Mouse (Mus musculus): ENCODE measurements around the gene Acnat1. TPM values are rescaled to one million over a fixed set of nuclear protein-coding genes. Genes with fewer than 3 reads are reported as not detected.
A peak's percentile ranks its signal among the peaks of the same experiment; 100 is the strongest.
"Not testable (repeated sequence)": the region's sequence is repeated elsewhere in the genome, so short reads cannot be mapped to it uniquely, and the experiment has no call there.

Gene Acnat1
- polyA plus RNA-seq, 1 experiment from 2014 or later = not detected

DNA sequence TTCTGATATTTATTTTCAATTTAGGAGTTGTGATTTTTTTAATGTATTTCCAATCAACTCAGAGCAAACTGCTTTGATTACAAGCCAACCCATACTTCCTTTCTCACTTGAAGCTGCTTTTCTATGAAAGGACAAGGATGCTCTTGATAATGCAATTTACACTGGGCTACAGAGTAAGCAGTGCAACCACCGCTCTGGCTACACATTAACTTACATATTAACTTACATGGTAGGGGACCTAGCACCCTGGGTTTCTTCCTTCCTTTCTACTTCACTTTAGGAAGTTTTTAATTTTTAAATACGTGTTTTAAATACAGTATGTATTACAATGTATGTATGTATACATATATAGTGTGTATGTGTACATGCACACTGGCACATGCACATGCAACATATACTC, 35.5 kb upstream of the Acnat1 start:
- Histone ChIP-seq H3K9ac (ENCODE audit: low read length) (no peak overlapping the region), H3K4me2 (no peak overlapping the region), H3K36me3 (ENCODE audit: control insufficient read depth, insufficient read depth, low read length) (peaks cover 2% of the 10 kb centered on the region; the same call in 1 of the 2 replicates), H3K9me3 (ENCODE audit: control insufficient read depth, low read length) (no peaks in the 10 kb centered on the region), H3K27ac (ENCODE audit: low read depth, low read length) (no peak overlapping the region), H3K4me3 (ENCODE audit: low read depth, low read length) (no peak overlapping the region), H3K4me1 (ENCODE audit: control insufficient read depth, insufficient read depth, low read length) (no peaks in the 10 kb centered on the region), H3K27me3 (ENCODE audit: control insufficient read depth, insufficient read depth, low read length) (no peaks in the 10 kb centered on the region)
- ATAC-seq (ENCODE audit: low FRiP score) = no peak
- DNase-seq (ENCODE audit: low spot score, missing footprints) = no peak
- WGBS = 91% methylated on average over 2 of the region's 2 CpGs

DNA sequence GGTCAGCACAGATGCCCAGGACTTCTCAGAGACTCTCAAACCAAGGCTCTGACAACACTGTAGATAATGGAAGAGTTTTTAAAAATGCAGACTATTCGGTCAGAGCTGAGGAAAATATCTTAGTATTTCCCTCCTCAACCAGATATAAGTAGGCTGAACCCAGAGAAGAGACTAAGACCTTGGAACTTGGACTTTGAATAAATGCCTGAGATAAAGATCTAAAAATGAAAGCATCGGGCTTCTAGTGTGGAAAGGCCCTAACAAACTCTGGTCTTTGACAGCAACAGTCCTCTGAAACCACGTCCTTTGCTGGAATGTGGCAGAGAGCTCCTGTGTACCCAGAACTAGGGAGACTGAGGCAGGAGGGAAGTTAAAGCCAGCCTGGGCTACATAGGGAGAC, 32.7 kb upstream of the Acnat1 start, which contains the start of gene Baat:
Gene Baat (minus strand): TSS at position 172 of the 400 bp plus-strand sequence.
- no peak within 1 kb of the TSS for H3K4me3 ChIP-seq (ENCODE audit: low read depth, low read length)
- ATAC-seq (ENCODE audit: low FRiP score) (no peak), DNase-seq (ENCODE audit: low spot score, missing footprints) (no peak)
- H3K27me3 ChIP-seq (ENCODE audit: control insufficient read depth, insufficient read depth, low read length) = no peaks in the 10 kb centered on the region
- no peak within 1 kb of the TSS for H3K4me2 ChIP-seq
- H3K9me3 ChIP-seq (ENCODE audit: control insufficient read depth, low read length) = no peaks in the 10 kb centered on the region
- no peak within 1 kb of the TSS for H3K9ac ChIP-seq (ENCODE audit: low read length)
- WGBS = 84% methylated on average over 3 of the region's 3 CpGs
- no peaks in the 10 kb centered on the region for H3K36me3 ChIP-seq (ENCODE audit: control insufficient read depth, insufficient read depth, low read length)
- no peaks in the 10 kb centered on the region for H3K4me1 ChIP-seq (ENCODE audit: control insufficient read depth, insufficient read depth, low read length)
- H3K27ac ChIP-seq (ENCODE audit: low read depth, low read length) = no peak within 1 kb of the TSS

DNA sequence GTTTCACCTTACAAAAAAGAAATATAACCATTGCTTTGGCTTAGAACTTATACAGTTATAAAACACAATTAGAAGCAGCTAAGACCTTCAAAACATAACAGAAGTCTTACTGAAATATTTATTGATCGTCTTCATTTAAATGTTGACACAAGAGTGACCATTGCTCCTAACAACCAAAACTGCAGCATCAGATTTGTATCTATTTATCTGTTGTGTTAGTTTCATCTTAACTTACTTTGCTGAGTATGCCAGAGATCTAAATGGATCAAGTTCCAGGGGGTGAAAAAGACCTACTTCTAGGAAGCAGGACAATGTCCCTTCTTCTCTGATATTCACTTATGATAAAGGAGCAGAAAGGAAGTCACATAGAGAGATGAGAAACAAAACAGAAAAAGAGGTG, 29.9 kb upstream of the Acnat1 start:
- 89% methylated on average over 1 of the region's 1 CpGs for WGBS
- Histone ChIP-seq H3K4me1 (ENCODE audit: control insufficient read depth, insufficient read depth, low read length) (no peaks in the 10 kb centered on the region), H3K4me2 (no peak overlapping the region), H3K36me3 (ENCODE audit: control insufficient read depth, insufficient read depth, low read length) (no peaks in the 10 kb centered on the region), H3K27me3 (ENCODE audit: control insufficient read depth, insufficient read depth, low read length) (no peaks in the 10 kb centered on the region), H3K4me3 (ENCODE audit: low read depth, low read length) (no peak overlapping the region), H3K9ac (ENCODE audit: low read length) (no peak overlapping the region), H3K9me3 (ENCODE audit: control insufficient read depth, low read length) (no peaks in the 10 kb centered on the region), H3K27ac (ENCODE audit: low read depth, low read length) (no peak overlapping the region)
- DNase-seq (ENCODE audit: low spot score, missing footprints) = no peak
- ATAC-seq (ENCODE audit: low FRiP score) = no peak

DNA sequence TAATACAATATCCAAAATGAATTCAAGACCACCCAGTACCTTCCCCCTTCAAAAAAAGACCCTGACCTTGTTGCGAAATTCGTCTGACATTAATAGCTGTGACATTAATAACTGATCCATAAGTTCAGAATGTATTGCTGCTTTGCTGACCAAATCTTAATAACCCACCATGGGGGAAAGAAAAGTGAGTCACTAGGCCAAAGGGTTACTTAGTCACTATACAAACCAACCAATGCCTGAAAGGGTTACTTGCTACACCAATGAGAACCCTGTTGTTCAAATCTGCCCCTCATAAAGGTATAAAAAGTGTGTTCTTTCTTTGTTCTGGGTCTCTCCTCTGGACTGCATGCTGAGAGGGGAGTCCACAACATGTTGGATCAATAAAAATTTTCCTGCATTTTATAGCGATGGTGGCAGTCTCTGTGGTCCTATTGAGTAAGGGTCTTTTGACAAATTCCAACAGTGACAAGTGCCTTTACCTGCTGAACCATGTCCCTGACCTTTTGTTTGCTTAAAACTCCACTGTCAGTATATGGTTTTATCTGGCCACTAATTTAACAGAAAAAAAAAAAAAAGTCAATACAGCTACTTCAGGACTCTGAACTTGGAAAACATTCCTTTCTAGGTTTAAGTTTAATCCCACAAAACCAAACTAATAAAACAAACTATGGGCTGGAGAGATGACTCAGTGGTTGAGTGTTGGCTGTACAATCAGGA, 12.4 kb upstream of the Acnat1 start:
- H3K4me2 ChIP-seq; ATAC-seq (ENCODE audit: low FRiP score); H3K27me3 ChIP-seq (ENCODE audit: control insufficient read depth, insufficient read depth, low read length); H3K4me3 ChIP-seq (ENCODE audit: low read depth, low read length); H3K27ac ChIP-seq (ENCODE audit: low read depth, low read length); H3K9ac ChIP-seq (ENCODE audit: low read length); DNase-seq (ENCODE audit: low spot score, missing footprints); H3K36me3 ChIP-seq (ENCODE audit: control insufficient read depth, insufficient read depth, low read length); H3K9me3 ChIP-seq (ENCODE audit: control insufficient read depth, low read length); H3K4me1 ChIP-seq (ENCODE audit: control insufficient read depth, insufficient read depth, low read length): not testable (repeated sequence)
- 84% methylated on average over 3 of the region's 3 CpGs for WGBS

DNA sequence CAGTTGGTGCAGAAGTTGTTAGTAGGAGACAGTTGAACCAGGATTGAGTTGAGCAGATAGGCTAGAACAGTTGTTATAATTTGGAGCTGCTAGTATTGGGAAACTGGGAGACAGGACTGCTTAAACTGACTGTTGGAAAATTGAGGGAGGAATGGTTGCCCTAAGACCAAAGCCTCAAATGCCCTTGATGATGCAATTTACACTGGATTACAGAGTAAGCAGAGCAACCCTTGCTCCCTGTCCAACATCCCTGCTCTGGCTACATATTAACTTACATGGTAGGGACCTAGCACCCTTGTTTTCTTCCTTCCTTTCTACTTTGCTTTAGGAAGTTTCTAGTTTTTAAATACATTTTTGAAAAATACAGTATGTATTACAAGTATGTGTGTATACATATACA, 11.7 kb upstream of the Acnat1 start:
- ATAC-seq (ENCODE audit: low FRiP score) (no peak), DNase-seq (ENCODE audit: low spot score, missing footprints) (no peak)
- Histone ChIP-seq H3K9me3 (ENCODE audit: control insufficient read depth, low read length) (no peaks in the 10 kb centered on the region), H3K27ac (ENCODE audit: low read depth, low read length) (no peak overlapping the region), H3K4me3 (ENCODE audit: low read depth, low read length) (no peak overlapping the region), H3K4me1 (ENCODE audit: control insufficient read depth, insufficient read depth, low read length) (0 out of 2 replicates have a peak, but pooled peaks cover under 1% of the 10 kb centered on the region), H3K4me2 (no peak overlapping the region), H3K9ac (ENCODE audit: low read length) (no peak overlapping the region), H3K36me3 (ENCODE audit: control insufficient read depth, insufficient read depth, low read length) (no peaks in the 10 kb centered on the region), H3K27me3 (ENCODE audit: control insufficient read depth, insufficient read depth, low read length) (no peaks in the 10 kb centered on the region)

DNA sequence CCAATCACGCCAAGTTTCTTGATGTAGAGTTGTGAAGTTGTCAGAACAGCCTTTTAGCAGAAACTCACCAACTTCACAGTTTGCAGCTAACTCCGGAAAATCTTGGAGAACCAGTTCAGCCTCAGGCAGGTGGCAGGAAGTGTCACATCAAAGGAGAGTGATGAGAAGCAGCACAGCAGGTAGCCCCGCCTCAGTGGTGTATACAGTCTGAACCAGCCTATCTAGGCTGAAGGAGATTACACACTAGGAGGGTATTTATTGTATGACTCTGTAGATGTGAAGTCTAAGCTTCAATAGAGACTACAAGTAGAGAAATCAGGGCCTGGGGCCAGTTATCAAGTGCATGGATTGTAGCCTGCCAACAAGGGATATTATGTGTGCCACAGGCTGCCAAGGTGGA, 7.2 kb upstream of the Acnat1 start:
- Histone ChIP-seq H3K27ac (ENCODE audit: low read depth, low read length) (no peak overlapping the region), H3K4me1 (ENCODE audit: control insufficient read depth, insufficient read depth, low read length) (peaks cover 5% of the 10 kb centered on the region; the same call in 1 of the 2 replicates), H3K4me2 (no peak overlapping the region), H3K4me3 (ENCODE audit: low read depth, low read length) (no peak overlapping the region), H3K9ac (ENCODE audit: low read length) (no peak overlapping the region), H3K9me3 (ENCODE audit: control insufficient read depth, low read length) (no peaks in the 10 kb centered on the region), H3K27me3 (ENCODE audit: control insufficient read depth, insufficient read depth, low read length) (no peaks in the 10 kb centered on the region), H3K36me3 (ENCODE audit: control insufficient read depth, insufficient read depth, low read length) (no peaks in the 10 kb centered on the region)
- ATAC-seq (ENCODE audit: low FRiP score) (no peak), DNase-seq (ENCODE audit: low spot score, missing footprints) (peak; percentile 75)
- WGBS = 54% methylated on average over 3 of the region's 3 CpGs

DNA sequence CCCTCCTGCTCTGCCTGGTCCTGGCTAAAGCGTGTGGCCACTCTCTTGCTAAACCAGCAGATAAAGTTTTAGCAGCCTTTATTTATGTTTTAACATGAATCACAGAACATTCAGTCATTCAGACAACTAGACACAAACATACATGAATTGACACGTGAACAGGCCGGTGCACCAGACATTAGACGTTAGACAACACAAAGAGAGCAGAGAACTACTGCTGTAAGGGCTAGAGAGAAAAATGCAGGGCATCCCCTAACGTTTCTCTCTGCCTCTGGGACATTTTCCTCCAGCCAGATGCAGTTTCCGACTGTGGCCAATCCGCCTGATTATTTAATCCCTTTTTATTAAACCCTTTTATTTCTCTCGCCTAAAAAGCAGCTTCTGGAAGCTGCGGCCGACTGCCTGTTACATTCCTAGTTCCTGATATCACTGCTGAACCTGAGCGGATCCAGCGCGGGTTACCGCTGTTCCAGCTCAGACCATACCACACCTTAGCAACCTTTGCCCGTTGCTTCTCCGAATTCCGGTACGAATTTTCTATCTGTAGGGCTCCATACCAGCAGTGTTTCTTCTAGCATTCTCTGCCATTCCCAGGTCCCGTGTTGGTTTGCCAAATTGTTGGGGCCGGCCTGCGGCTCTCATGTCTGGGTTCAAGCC, 6.5 kb upstream of the Acnat1 start:
- ATAC-seq (ENCODE audit: low FRiP score) (no peak), DNase-seq (ENCODE audit: low spot score, missing footprints) (peak; percentile 91)
- WGBS = 22% methylated on average over 21 of the region's 21 CpGs
- Histone ChIP-seq H3K4me1 (ENCODE audit: control insufficient read depth, insufficient read depth, low read length) (peaks cover 5% of the 10 kb centered on the region; the same call in 1 of the 2 replicates), H3K27me3 (ENCODE audit: control insufficient read depth, insufficient read depth, low read length) (no peaks in the 10 kb centered on the region), H3K27ac (ENCODE audit: low read depth, low read length) (no peak overlapping the region), H3K36me3 (ENCODE audit: control insufficient read depth, insufficient read depth, low read length) (no peaks in the 10 kb centered on the region), H3K9me3 (ENCODE audit: control insufficient read depth, low read length) (no peaks in the 10 kb centered on the region), H3K4me3 (ENCODE audit: low read depth, low read length) (no peak overlapping the region), H3K9ac (ENCODE audit: low read length) (0 out of 2 replicates have a peak overlapping the region, but pooled peaks have one; percentile 9), H3K4me2 (no peak overlapping the region)

DNA sequence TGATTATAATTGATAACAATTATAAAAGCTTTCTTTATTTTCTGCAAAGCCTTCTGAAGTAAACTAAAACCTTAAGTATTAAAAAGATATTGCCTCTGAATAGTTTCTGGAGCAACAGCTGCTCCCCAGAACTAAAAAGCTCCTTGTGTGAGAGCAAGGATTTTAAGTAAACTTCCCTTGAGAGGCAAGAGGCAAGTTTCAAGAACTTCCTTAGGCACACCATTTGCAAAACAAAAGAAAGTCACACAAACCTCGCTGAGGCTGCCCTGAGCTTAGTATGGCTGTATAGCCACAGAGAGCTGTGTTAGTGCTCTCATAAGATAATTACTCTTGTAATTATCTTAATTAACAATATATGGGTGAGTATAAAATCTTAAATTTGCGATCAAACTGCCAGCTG, 5.3 kb upstream of the Acnat1 start:
- ATAC-seq (ENCODE audit: low FRiP score); H3K9ac ChIP-seq (ENCODE audit: low read length); H3K4me1 ChIP-seq (ENCODE audit: control insufficient read depth, insufficient read depth, low read length); H3K27ac ChIP-seq (ENCODE audit: low read depth, low read length); H3K27me3 ChIP-seq (ENCODE audit: control insufficient read depth, insufficient read depth, low read length); H3K36me3 ChIP-seq (ENCODE audit: control insufficient read depth, insufficient read depth, low read length); H3K4me3 ChIP-seq (ENCODE audit: low read depth, low read length); H3K4me2 ChIP-seq; H3K9me3 ChIP-seq (ENCODE audit: control insufficient read depth, low read length): not testable (repeated sequence)
- WGBS = 15% methylated on average over 2 of the region's 2 CpGs
- peak; percentile 81 for DNase-seq (ENCODE audit: low spot score, missing footprints)

DNA sequence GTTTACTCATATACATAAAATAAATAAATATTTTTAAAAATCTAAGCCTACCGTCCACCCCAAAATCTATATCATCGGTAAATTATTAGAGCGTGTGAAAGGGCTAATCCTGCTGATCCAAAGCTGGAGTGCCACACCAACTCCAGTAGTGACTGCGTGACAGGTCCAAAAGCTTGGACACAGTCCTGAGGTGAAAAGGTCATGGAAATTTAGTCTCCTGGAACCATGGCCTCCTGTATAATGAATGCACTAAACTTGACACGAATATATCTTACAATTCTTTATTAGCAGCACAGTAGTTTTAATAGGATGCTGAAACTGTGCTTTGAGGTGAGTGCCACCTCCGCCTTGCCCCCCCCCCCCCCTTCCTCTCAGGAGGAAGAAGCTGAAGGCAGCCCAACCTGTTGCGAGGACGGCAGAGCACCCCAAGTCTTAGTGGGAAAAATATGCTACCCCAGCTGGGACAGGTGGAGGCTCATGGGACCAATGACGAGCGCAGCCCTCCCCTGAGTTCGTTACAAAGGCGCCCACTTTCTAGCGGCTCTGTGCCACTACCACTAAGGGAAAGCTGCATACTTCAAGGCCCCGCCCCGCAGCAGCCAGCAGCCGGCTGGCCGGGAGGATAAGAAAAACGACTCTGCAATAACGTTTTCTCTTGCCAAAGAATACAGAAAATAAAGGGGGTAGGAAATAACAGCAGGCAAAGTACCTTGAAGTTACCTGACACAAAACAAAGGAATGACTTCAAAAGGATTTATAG, 4.6 kb upstream of the Acnat1 start:
- Histone ChIP-seq H3K9ac (ENCODE audit: low read length) (peak overlapping the region; percentile 38; the same call in 1 of the 2 replicates), H3K4me3 (ENCODE audit: low read depth, low read length) (peak overlapping the region; percentile 13; the same call in 1 of the 2 replicates)
- WGBS = 19% methylated on average over 19 of the region's 19 CpGs

More for the DNA sequence above, 4.6 kb upstream of the Acnat1 start:
- DNase-seq (ENCODE audit: low spot score, missing footprints) (peak; percentile 87), ATAC-seq (ENCODE audit: low FRiP score) (peak; percentile 83)
- H3K27me3 ChIP-seq (ENCODE audit: control insufficient read depth, insufficient read depth, low read length) = no peaks in the 10 kb centered on the region
- H3K27ac ChIP-seq (ENCODE audit: low read depth, low read length) = no peak overlapping the region
- peaks cover 5% of the 10 kb centered on the region; the same call in 1 of the 2 replicates for H3K4me1 ChIP-seq (ENCODE audit: control insufficient read depth, insufficient read depth, low read length)
- peak overlapping the region; percentile 43 for H3K4me2 ChIP-seq
- no peaks in the 10 kb centered on the region for H3K9me3 ChIP-seq (ENCODE audit: control insufficient read depth, low read length)
- H3K36me3 ChIP-seq (ENCODE audit: control insufficient read depth, insufficient read depth, low read length) = no peaks in the 10 kb centered on the region

Measured in midbrain, embryonic 11.5 days (tissue).